Mouse (Mus musculus) forebrain, embryonic 15.5 days (tissue): ENCODE data around the gene Hdac4. TPM values are rescaled to one million over a fixed set of nuclear protein-coding genes. Genes with fewer than 3 reads are reported as not detected.

ENCODE experiments used
- ATAC-seq: fragments of 200-750 bp; cut with Nextera tagmentation; replicated peaks from 2 replicates; pipeline ENCODE4 v1.8.0; 2017; ENCODE audit warnings: mild to moderate bottlenecking, moderate TSS enrichment, moderate library complexity
- H3K27ac ChIP-seq: fragments of 300-500 bp; sonication (generic); replicated peaks from 2 replicates; pipeline ENCODE4 v1.5.1; 2015; ENCODE audit warnings: mild to moderate bottlenecking, inconsistent platforms
- H3K27me3 ChIP-seq: fragments of 300-500 bp; sonication (generic); 2 replicates; pipeline ENCODE4 v1.6.1; 2015; ENCODE audit warnings: inconsistent platforms
- H3K36me3 ChIP-seq: fragments of 300-500 bp; sonication (generic); 2 replicates; pipeline ENCODE4 v1.6.1; 2015; ENCODE audit warnings: mild to moderate bottlenecking, inconsistent platforms
- H3K4me1 ChIP-seq: fragments of 300-500 bp; sonication (generic); 2 replicates; pipeline ENCODE4 v1.6.1; 2015; ENCODE audit warnings: inconsistent platforms
- H3K4me2 ChIP-seq: fragments of 300-500 bp; sonication (generic); replicated peaks from 2 replicates; pipeline ENCODE4 v1.6.1; 2015; ENCODE audit warnings: mild to moderate bottlenecking, inconsistent platforms
- H3K4me3 ChIP-seq: fragments of 300-500 bp; sonication (generic); 2 replicates; pipeline ENCODE4 v1.5.1; 2015; ENCODE audit warnings: mild to moderate bottlenecking, inconsistent platforms
- H3K9ac ChIP-seq: fragments of 300-500 bp; sonication (generic); replicated peaks from 2 replicates; pipeline ENCODE4 v1.6.1; 2015; ENCODE audit warnings: mild to moderate bottlenecking, inconsistent platforms
- H3K9me3 ChIP-seq: fragments of 300-500 bp; sonication (generic); 2 replicates; pipeline ENCODE4 v1.6.1; 2016; ENCODE audit warnings: inconsistent platforms
- WGBS: fragments of 180-500 bp; shearing (Covaris S2); methylation state at CpG from one replicate; pipeline ENCODE4 v1.1.7; 2015; ENCODE audit warnings: mixed read lengths; 5-methylcytosine and 5-hydroxymethylcytosine counted together
- polyA plus RNA-seq: library from polyadenylated mRNA; unstranded; fragments of >200 nt; fragmentation: Nextera tagmentation; extraction: Ambion mirVana; gene quantifications from 2 replicates; pipeline ENCODE4 v1.2.1, GENCODE M21; 2015

The Hdac4 gene
- polyA plus RNA-seq, 1 experiment from 2014 or later = 31.9 TPM

- Histone ChIP-seq H3K4me1 (peaks cover 30% of the 10 kb centered on the region), H3K4me2 (no peak overlapping the region), H3K9me3 (no peaks in the 10 kb centered on the region), H3K9ac (no peak overlapping the region), H3K4me3 (no peak overlapping the region), H3K27ac (peak overlapping the region; percentile 56), H3K36me3 (peaks cover 6% of the 10 kb centered on the region; the same call in 1 of the 2 replicates), H3K27me3 (no peaks in the 10 kb centered on the region)
- ATAC-seq = peak; percentile 71
- 51% methylated on average over 6 of the region's 6 CpGs for WGBS
Observed at GRCm38 (mm10) chr1:92143331-92143895, 52.1 kb downstream of the Hdac4 start.

GRCm38 (mm10) chr1:92142793-92143192 is 52.7 kb downstream of the Hdac4 start:
- ATAC-seq = peak; percentile 58; the same call in 1 of the 2 replicates
- peak overlapping the region; percentile 29 for H3K27ac ChIP-seq

GRCm38 (mm10) chr1:92139001-92139400 is 56.5 kb downstream of the Hdac4 start:
- WGBS = 93% methylated on average over 4 of the region's 4 CpGs
- no peaks in the 10 kb centered on the region for H3K9me3 ChIP-seq
- no peak for ATAC-seq

More at GRCm38 (mm10) chr1:92142793-92143192, 52.7 kb downstream of the Hdac4 start:
- peaks cover 6% of the 10 kb centered on the region; the same call in 1 of the 2 replicates for H3K36me3 ChIP-seq
- no peaks in the 10 kb centered on the region for H3K27me3 ChIP-seq
- WGBS = 56% methylated on average over 4 of the region's 4 CpGs
- no peak overlapping the region for H3K4me2 ChIP-seq
- no peak overlapping the region for H3K9ac ChIP-seq
- H3K4me1 ChIP-seq = peaks cover 30% of the 10 kb centered on the region
- H3K9me3 ChIP-seq = no peaks in the 10 kb centered on the region
- no peak overlapping the region for H3K4me3 ChIP-seq

GRCm38 (mm10) chr1:92137136-92137848 is 58.2 kb downstream of the Hdac4 start:
- H3K27ac ChIP-seq = 0 out of 2 replicates have a peak overlapping the region, but pooled peaks have one; percentile 23
- peaks cover 26% of the 10 kb centered on the region for H3K4me1 ChIP-seq
- H3K4me2 ChIP-seq = no peak overlapping the region
- WGBS = 89% methylated on average over 2 of the region's 2 CpGs
- no peaks in the 10 kb centered on the region; the same call in 1 of the 2 replicates for H3K36me3 ChIP-seq
- H3K27me3 ChIP-seq = no peaks in the 10 kb centered on the region
- no peak for ATAC-seq
- H3K9ac ChIP-seq = no peak overlapping the region
- H3K9me3 ChIP-seq = no peaks in the 10 kb centered on the region
- no peak overlapping the region for H3K4me3 ChIP-seq

More at GRCm38 (mm10) chr1:92139001-92139400, 56.5 kb downstream of the Hdac4 start:
- Histone ChIP-seq H3K4me1 (peaks cover 39% of the 10 kb centered on the region), H3K4me3 (no peak overlapping the region), H3K4me2 (no peak overlapping the region), H3K36me3 (no peaks in the 10 kb centered on the region; the same call in 1 of the 2 replicates), H3K27me3 (no peaks in the 10 kb centered on the region), H3K9ac (no peak overlapping the region), H3K27ac (no peak overlapping the region)

GRCm38 (mm10) chr1:92136362-92136761 is 59.1 kb downstream of the Hdac4 start:
- no peak overlapping the region for H3K4me2 ChIP-seq
- no peak for ATAC-seq
- H3K4me1 ChIP-seq = peaks cover 24% of the 10 kb centered on the region
- no peak overlapping the region for H3K4me3 ChIP-seq
- no peak overlapping the region for H3K27ac ChIP-seq
- no peaks in the 10 kb centered on the region for H3K27me3 ChIP-seq
- H3K36me3 ChIP-seq = no peaks in the 10 kb centered on the region; the same call in 1 of the 2 replicates
- H3K9me3 ChIP-seq = no peaks in the 10 kb centered on the region
- no peak overlapping the region for H3K9ac ChIP-seq
- 77% methylated on average over 3 of the region's 3 CpGs for WGBS

- Histone ChIP-seq H3K4me1 (peaks cover 29% of the 10 kb centered on the region), H3K4me3 (no peak overlapping the region), H3K4me2 (no peak overlapping the region), H3K27ac (no peak overlapping the region), H3K27me3 (no peaks in the 10 kb centered on the region), H3K9ac (no peak overlapping the region), H3K36me3 (no peaks in the 10 kb centered on the region), H3K9me3 (no peaks in the 10 kb centered on the region)
- ATAC-seq = no peak
- 56% methylated on average over 2 of the region's 2 CpGs for WGBS
Observed at GRCm38 (mm10) chr1:92132181-92132580, 63.3 kb downstream of the Hdac4 start.

- no peaks in the 10 kb centered on the region for H3K9me3 ChIP-seq
- no peaks in the 10 kb centered on the region for H3K36me3 ChIP-seq
- no peak overlapping the region for H3K9ac ChIP-seq
- no peaks in the 10 kb centered on the region for H3K27me3 ChIP-seq
- WGBS = 46% methylated on average over 6 of the region's 6 CpGs
- H3K4me3 ChIP-seq = no peak overlapping the region
- no peak overlapping the region for H3K4me2 ChIP-seq
- H3K27ac ChIP-seq = peak overlapping the region; percentile 62
- ATAC-seq = peak; percentile 82
- peaks cover 17% of the 10 kb centered on the region for H3K4me1 ChIP-seq
Observed at GRCm38 (mm10) chr1:92130470-92131100, 64.9 kb downstream of the Hdac4 start.

GRCm38 (mm10) chr1:92129751-92130150 is 65.7 kb downstream of the Hdac4 start:
- Histone ChIP-seq H3K36me3 (no peaks in the 10 kb centered on the region), H3K9me3 (no peaks in the 10 kb centered on the region), H3K9ac (no peak overlapping the region), H3K27ac (no peak overlapping the region), H3K4me2 (no peak overlapping the region), H3K4me1 (peaks cover 17% of the 10 kb centered on the region), H3K4me3 (no peak overlapping the region), H3K27me3 (no peaks in the 10 kb centered on the region)
- 88% methylated on average over 3 of the region's 3 CpGs for WGBS
- no peak for ATAC-seq

- Histone ChIP-seq H3K27me3 (no peaks in the 10 kb centered on the region), H3K4me1 (peaks cover 14% of the 10 kb centered on the region), H3K4me2 (no peak overlapping the region), H3K4me3 (no peak overlapping the region), H3K27ac (no peak overlapping the region), H3K9me3 (no peaks in the 10 kb centered on the region), H3K9ac (no peak overlapping the region), H3K36me3 (no peaks in the 10 kb centered on the region)
- 93% methylated on average over 6 of the region's 6 CpGs for WGBS
- no peak for ATAC-seq
Observed at GRCm38 (mm10) chr1:92127785-92128184, 67.7 kb downstream of the Hdac4 start.

- no peak overlapping the region for H3K27ac ChIP-seq
- WGBS = 97% methylated on average over 1 of the region's 1 CpGs
- no peaks in the 10 kb centered on the region for H3K36me3 ChIP-seq
- no peaks in the 10 kb centered on the region for H3K27me3 ChIP-seq
- no peak overlapping the region for H3K4me3 ChIP-seq
- ATAC-seq = no peak
- no peak overlapping the region for H3K9ac ChIP-seq
- no peak overlapping the region for H3K4me2 ChIP-seq
- H3K9me3 ChIP-seq = no peaks in the 10 kb centered on the region
- peaks cover 14% of the 10 kb centered on the region for H3K4me1 ChIP-seq
Observed at GRCm38 (mm10) chr1:92127366-92127765, 68.1 kb downstream of the Hdac4 start.

- Histone ChIP-seq H3K27ac (no peak overlapping the region), H3K9ac (no peak overlapping the region), H3K4me1 (no peaks in the 10 kb centered on the region), H3K4me3 (no peak overlapping the region), H3K4me2 (no peak overlapping the region), H3K36me3 (no peaks in the 10 kb centered on the region), H3K9me3 (no peaks in the 10 kb centered on the region), H3K27me3 (no peaks in the 10 kb centered on the region)
- 85% methylated on average over 3 of the region's 3 CpGs for WGBS
- no peak for ATAC-seq
Observed at GRCm38 (mm10) chr1:92124497-92125201, 70.8 kb downstream of the Hdac4 start.

GRCm38 (mm10) chr1:92119303-92119702 is 76.2 kb downstream of the Hdac4 start:
- Histone ChIP-seq H3K9me3 (no peaks in the 10 kb centered on the region), H3K4me3 (no peak overlapping the region), H3K9ac (no peak overlapping the region), H3K36me3 (no peaks in the 10 kb centered on the region), H3K27me3 (no peaks in the 10 kb centered on the region), H3K4me2 (no peak overlapping the region), H3K4me1 (no peaks in the 10 kb centered on the region), H3K27ac (no peak overlapping the region)
- 78% methylated on average over 5 of the region's 5 CpGs for WGBS
- no peak for ATAC-seq
